Mouse (Mus musculus): ENCODE measurements at regions not wholly inside any gene's neighbourhood (a gene's known extent, or its start where the extent isn't known, plus 50 kb on each side); places are given as distances from the start of the nearest gene placed in this dataset.
"Not testable (repeated sequence)": the region's sequence is repeated elsewhere in the genome, so short reads cannot be mapped to it uniquely, and the experiment has no call there.

DNA sequence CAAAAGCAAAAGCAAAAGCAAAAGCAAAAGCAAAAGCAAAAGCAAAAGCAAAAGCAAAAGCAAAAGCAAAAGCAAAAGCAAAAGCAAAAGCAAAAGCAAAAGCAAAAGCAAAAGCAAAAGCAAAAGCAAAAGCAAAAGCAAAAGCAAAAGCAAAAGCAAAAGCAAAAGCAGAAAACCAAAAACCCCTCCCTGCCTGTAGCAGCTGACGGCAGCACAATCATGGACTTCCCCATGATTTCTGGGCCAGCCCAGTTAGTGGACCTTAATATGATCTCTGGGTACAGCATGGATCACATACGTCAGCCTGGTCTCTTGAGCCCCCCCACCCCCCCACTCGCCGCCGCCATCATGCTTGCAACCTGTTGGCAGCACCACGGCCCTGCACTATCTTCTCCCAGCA lies 1004.3 kb downstream of the Car8 start:
- not testable (repeated sequence) for DNase-seq (ENCODE audit: extremely low spot score)

DNA sequence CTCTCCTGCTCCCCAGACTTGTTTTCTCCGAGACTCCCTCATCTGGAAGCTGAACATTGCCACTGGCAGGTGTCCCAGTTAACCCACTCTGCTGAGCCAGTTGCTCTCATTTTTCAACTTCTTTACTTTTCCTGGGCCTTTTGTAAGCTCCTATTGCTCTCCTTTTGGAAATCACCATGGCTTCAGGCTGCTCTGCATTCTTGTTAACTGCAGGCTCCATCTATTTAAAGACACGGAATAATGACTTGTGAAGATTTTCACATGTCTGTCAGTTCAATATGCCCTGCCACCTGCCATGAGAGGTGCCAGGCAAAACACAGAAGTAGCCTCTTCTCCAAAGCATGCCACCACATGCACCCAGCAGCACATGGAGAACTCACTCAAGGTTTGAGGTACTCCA lies 1009.9 kb downstream of the Car8 start:
- no peak for DNase-seq (ENCODE audit: extremely low spot score)

DNA sequence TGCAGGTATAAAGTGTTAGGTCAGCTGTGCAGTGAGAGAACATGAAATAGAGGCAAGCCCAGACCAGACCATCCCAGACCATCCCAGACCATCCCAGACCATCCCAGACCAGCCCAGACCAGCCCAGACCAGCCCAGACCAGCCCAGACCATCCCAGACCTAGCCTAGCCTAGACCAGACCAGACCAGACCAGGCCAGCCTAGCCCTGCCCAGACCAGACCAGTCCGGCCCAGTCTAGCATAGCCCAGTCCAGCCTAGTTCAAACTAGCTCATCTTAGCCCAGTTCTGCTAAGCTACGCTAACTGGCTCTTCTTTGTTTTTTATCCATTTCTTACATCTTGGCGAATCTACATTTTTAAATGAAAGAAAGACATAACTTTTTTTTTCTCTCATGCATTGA lies 1015.9 kb downstream of the Car8 start:
- no peak for DNase-seq (ENCODE audit: extremely low spot score)

DNA sequence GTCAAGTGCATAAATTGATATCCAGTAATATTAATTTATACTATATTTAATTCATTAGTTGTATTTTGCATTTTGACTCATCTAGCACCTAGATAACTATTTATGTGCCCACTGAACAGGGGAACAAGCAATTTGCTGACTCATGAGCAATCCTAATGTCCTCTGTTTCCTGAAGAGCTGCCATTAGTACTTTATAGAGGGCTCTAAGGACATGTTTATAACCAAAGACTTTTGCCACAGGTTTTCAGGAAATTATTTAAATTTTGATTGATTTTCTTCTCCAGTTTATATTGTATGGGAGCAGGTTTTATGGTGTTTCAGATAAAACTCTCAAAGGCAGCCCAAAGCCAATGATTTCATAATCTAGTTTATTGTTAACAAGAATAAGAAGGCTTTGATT lies 1018.4 kb downstream of the Car8 start:
- no peak for DNase-seq (ENCODE audit: extremely low spot score)

DNA sequence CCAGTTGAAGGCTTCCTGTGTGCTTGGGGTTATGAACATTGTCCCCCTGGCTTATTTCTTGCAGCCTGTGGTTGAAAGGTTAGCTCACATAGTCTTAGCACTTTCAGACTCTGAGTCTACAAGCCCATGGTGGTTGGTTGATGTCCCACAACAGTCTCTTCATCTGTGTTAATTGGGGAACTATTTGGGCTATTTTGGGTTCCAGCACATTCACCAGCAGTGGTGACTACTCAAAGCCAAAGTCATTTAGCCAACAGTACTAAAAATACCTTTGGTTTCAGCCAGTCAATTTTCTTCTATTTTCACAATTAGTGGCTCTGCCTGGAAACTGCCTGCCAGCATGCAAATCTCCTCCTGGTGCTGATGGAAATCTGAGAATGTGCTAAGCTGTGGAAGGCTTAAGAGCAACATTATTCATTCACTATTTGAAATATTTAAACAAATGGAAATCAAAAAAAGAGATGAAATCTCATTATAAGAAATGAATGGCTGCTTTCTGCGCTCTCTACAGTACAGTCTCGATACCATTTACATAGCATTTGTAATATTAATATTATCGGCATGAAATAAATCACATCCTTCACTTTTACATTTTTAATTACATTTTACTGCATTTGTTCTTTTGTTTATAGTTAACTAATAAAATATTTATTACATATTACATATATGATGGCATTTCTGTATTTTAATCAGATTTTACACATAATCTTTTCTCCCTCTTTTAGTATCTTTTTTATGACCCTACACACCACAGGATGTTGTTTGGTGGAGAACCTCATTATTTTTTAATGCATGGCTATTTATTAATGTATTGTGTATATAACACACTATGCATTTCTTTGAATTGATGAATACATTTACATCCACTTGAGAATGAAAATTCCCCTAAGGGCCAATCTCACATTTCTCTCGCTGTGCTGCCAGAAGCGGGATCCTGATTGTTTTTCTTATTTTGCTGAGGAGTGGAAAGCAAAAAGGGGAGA lies 1023.5 kb downstream of the Car8 start:
- no peak for DNase-seq (ENCODE audit: extremely low spot score)

DNA sequence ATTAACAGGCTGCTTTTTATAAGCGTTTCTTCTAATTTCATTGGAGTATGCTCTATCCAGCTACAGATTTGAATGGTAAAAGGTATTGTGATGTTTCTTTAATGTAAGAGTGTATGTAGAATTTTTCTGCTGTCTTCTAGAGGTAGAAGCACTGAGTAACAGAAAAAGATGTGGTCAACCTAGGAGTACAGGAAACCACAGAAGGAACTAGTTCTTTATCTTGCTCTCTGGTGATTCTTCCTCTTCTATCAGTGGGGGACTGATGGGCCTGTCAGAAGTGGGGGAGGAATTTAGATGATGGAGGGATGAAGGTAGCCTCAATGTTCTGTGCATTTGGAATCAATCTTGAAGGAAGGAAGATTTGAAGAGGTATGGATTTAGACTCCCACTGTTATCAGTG lies 1031.9 kb downstream of the Car8 start:
- DNase-seq (ENCODE audit: extremely low spot score) = no peak

DNA sequence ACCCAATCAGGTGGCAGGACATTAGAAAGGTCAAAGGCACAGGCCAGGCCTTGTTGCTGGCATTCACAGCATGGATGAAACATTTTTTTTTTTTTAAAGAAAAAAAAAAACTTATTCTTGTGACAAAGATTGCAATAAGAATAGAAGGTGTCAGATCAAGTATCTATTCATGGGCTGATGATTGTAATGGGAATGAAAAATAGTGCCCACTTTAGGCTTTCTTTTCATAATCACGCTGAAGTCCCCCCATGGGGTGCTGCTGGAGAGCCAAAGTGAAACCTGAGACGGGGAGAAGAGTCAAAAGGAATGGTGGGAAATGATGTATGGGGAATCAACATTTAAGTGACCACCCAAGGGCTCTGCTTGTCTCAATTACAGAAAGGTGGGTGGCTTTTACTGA lies 1037.0 kb downstream of the Car8 start:
- DNase-seq (ENCODE audit: extremely low spot score) = peak; percentile 11

DNA sequence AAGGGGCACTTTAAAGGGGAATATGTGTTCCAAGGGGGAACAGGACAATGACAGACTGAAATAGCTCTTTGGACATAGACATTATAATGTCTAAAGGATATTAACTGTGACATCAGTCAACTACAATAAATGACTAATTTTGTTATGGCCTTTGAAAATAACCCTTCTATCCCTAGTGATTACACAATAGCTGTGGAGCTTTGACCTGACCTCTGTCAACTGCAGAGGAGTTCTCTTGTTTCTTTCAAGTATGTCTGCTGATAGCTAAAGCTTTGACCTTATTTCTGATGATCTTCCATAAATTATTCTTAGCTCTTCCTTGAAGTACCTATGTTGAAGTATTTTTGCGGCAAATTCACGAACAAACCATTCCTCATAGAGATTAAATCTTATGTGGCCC lies 1038.9 kb downstream of the Car8 start:
- DNase-seq (ENCODE audit: extremely low spot score) = no peak

DNA sequence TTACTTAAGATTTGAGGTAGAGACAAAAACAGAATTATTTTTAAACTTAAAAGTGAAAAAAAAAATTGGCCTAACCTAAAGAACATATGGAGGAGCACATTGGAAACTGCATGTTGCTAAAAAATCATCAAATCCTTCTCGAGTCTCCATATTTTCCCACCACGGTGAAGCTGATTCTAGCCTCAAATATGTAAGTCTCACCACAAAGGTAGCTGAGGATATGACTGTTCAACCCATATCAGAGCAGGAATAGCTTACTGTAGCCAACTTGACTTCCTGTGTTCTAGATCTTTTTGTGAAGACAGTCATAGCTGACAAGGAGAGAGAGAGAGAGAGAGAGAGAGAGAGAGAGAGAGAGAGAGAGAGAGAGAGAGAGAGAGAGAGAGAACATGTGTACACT lies 1039.8 kb downstream of the Car8 start:
- no peak for DNase-seq (ENCODE audit: extremely low spot score)

DNA sequence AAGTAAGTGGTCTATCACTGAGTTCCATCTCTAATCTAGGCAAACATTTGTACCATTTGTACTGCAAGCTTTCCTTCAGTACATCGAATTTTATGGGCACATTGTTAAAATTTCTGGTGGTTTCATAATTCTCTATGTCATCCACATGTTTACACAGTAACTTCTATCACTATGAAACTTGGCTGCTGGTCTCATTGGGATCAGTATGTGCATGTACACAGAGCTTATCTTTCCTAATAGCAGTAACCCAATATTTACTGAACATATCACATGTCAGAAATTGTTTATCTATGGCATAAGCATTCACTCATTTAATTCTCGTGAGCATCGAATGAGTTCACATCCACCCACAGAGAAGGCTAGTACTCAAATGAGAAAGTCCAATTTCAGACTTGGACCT lies 1042.3 kb downstream of the Car8 start:
- DNase-seq (ENCODE audit: extremely low spot score) = no peak

DNA sequence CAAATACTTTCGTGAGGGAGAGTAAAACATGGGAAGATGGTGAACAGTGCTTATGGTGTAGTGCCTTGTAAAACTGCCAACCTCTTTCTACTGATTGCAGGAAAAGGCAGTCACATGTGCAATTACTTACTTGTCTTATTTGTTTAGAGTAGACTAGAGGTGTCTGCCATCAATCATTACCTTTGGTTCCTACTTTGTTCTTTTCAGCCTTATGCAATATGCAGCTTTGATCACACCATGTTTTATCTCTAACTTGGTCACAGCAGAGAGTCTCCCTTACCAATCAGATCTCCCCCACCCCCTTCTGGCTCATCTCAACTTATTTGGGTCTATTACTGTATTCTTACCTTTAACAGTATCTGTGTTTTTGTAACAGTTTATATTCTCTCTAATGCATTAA lies 1043.2 kb downstream of the Car8 start:
- DNase-seq (ENCODE audit: extremely low spot score) = no peak

DNA sequence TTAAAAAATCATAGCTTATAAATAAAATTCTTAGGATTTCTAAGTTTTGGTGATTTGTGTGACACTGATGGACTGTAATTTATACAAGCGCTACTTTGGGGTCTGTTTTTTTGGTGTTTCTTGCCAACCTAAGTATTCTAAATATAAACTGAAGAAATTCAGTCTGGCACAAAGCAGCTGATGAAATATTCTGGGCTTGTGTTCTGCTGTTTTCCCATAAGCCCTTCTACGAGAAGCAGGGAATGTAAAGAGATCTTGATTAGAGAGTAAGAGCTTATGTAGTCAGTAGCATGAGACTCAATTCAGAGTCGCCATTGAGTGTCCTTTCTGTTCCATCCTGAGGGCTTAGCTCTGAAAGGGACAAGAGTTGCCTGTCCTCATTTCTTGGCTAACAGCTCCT lies 1046.9 kb downstream of the Car8 start:
- DNase-seq (ENCODE audit: extremely low spot score) = no peak

DNA sequence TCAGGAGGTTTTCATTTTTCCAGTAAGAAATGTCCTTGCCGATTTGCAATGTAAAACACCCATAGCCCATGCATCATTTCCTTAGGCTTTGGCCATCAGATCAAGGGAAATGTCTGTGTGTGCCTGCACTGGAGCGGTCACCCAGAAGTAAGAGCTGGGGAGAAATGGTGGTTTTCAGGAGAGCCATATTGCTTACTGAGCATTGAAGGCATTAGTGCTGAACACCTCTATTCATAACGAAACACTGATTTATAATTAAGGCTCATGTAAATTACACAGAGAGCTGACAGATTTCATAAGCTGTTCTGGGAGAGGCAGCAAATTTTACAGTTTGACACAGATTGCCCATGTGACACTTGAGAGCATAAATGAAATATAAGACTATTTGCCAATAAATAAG lies 1047.6 kb downstream of the Car8 start:
- DNase-seq (ENCODE audit: extremely low spot score) = no peak

DNA sequence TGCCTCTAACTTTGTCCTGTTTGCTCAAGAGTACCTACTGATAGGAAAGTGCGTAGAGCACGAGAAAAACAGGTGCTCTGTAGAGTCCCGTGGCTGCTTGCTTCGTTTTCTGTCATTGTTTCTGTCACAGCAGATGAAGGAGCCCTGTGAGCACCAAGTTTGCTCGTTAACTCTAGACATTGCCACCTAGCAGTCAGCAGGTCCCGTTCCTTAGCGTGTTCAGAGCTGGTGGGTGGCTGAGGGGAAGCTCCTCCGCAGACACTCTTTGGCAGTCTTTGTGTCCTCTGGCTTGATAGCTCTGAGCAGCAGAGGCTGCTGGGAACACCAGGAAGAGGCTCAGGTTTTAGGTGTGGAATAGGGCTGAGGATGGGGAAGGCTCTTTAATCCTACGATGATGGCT lies 1063.8 kb downstream of the Car8 start:
- no peak for DNase-seq (ENCODE audit: extremely low spot score)

DNA sequence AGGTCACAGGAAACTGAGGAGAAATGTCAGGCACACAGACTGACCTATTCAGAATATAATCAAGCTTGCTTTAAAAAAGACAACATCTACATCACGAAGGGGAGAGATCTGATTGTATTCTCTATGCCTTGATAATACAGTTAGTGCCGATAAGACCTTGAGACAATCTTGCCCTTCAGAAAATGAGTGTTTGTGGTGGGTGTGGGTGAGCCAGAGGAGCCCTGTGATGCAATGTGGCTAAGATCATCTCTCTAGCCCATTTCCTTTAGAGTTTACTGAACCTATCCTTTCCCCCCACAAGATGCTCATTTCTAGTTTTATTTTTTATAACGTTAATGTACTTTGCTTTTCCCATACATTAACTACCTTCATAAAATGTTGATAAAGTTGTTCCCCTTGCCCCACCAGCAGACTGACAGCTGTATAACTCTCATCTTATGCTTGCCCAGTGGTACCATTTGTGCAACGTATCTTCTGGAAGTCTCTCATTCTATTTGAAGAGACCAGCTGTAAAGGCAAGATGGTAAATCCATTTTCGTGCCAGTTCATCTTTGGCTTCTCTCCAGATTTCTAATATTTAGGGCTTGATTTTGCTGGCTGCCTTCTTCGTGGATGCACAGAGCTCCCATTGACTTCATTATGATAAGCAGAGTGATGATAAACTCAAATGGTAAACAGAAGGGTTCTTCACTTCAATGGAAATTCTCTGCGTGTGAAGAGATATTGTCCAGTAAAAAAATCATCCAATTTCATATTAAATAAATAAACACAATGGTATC lies 1066.1 kb downstream of the Car8 start:
- no peak for DNase-seq (ENCODE audit: extremely low spot score)

DNA sequence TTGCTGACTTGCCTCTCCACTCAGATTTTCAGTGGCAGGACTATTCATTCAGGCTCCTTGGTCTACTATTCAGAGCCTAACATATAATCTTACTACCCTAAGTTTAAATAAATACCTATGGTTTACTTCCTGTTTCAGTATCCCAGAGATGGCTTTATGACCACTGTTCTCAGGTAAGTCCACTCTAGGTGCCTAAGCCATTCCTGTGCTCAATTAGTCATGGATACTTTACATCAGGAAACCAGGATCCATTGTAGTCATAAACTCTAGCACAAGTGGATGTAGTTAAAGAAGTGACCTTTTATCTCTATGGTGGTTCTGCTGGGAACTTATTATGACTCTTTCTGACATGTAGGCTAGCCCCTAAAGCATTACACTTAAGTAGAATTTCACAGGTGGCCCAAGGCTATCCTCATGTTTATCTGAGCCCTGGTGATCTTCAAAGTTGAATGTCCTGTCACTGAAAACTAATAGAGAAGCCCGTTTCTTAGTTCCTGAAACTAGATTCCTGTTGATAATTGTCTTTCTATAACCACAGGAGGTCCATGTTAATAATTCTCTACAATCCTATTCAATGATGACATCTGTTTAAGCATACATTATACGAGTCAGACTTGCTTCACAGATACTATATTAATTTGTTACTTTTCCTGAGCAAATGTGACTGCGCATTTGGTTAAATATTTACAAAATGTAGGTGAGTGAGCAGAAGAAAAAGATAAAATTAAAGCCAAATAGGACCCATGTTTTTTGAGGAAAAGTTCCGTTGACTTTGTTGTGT lies 1067.0 kb downstream of the Car8 start:
- no peak for DNase-seq (ENCODE audit: extremely low spot score)

DNA sequence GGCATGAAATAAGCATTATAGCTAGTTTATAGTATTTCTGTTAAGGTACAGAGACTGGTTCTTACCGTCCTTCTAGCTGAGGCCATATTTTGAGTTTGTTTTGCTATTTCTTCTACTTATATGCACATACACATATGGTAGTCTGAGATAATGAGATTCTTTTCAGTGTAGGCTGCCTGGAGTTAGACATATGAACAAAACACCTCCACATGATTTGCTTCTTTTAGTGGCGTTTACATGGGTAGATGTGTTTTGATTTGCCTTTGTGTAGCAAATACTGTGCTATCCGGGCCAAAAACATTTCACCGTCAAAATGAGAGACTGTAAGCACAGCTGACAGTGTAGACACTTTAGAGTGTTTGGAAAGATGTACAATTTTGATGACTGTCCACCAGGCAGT lies 1077.4 kb downstream of the Car8 start:
- DNase-seq (ENCODE audit: extremely low spot score) = no peak

DNA sequence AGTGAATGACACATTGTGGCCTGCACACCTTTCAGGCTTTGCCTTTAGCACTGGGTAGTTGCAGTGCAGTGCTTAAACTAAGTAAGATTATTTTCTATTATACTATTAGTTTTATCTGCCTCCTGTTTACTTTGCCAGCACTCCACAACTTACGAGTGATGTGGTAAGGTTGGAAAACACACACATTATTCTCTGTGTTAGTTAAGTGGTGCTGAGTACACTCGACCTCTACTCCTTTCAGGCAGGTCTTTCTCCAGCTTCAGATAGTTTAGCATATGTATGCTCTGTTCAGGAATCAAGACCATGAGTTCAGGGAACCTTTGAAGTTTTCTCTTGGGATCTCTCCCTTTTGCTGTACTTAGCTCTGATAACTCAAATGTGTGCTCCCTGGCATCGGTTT lies 1081.0 kb downstream of the Car8 start:
- no peak for DNase-seq (ENCODE audit: extremely low spot score)

DNA sequence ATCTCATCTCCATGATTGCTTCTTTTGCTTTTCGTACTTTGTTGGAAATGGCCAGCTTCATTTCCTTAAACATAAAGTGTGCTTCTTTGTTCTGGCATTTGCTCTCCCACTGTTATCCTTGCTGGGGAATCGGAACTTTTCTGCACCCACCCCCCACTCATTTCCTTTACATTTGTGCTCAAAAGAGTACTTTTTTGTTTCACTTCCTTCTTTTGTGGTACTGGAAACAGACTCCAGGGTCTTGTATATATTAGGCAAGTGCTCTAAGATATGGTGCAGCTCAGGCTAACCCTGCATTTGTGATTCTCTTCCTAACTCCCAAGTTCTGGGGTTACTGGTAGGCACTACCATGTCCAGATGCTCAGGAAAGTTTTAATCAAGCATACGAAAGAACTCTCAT lies 1084.6 kb downstream of the Car8 start:
- no peak for DNase-seq (ENCODE audit: extremely low spot score)

DNA sequence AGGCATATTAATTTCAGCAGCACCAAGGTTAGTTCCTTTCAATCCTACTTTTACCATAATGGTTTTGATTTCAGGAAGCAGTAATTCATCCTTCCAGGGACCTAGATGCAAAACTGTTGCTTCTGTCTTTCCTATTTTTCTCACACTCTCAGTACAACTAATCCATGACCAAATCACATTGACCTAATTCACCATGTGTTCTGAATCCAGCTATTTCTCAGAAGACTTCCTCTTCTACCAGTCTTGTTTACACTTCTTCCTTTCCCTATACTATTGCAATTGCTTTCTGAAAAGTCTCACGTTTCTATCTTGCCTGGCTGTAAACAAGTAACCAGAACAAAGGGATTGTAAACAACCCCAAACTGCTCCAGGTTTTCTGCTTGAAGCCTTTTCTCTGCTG lies 1085.0 kb downstream of the Car8 start:
- DNase-seq (ENCODE audit: extremely low spot score) = no peak

DNA sequence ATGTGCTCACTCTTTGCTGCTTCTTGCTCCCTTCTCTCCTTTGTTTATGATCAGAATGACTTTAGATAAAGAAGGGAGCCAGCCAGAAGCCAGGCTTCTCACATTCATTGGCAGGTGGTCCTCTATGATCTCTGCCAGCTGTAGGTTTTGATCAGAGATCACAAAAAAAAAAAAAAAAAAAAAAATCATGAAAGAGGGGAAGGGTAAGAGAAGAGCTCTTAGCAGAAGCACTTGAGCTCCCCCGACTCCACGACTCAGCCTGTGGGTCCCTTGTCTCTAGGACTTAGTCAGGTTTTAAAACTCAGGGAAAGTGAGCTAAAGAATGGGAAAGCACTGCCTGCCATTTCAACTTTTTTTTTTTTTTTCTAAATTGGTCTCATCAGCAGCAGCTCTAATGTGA lies 1093.1 kb downstream of the Car8 start:
- DNase-seq (ENCODE audit: extremely low spot score) = no peak

DNA sequence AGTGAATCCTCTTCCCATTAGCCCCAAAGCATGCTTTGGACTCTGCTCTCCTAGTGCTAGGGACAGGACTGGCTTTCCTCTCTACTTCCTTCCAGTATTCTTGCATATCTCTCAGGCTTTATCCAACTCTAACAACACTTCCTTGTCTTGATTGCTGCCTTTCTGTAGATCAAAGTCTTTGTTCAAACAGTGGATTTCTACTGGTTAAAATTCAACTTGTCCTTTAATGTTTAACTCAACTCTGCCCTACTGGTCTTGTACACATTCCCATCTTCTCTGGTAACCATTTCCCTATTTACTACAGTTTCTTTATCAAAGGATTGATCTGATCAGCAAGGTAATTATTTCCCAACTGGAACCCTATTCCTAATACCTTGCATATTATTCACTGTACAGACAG lies 1094.6 kb downstream of the Car8 start:
- DNase-seq (ENCODE audit: extremely low spot score) = no peak

Data from embryo, embryonic 9.5 days (tissue).